Mouse (Mus musculus) kidney, adult 18-20 months (tissue): Measurements from ENCODE around the gene Szrd1.

Experiments used
- DNase-seq: peaks from one replicate; pipeline ENCODE4 v3.0.0; 2021

Szrd1 gene

GRCm38 (mm10) chr4:141114521-141114981, 25.0 kb downstream of the Szrd1 start:
- DNase-seq = no peak

GRCm38 (mm10) chr4:141113831-141114230, 25.7 kb downstream of the Szrd1 start:
- no peak for DNase-seq

GRCm38 (mm10) chr4:141108196-141108732, 31.3 kb downstream of the Szrd1 start:
- no peak for DNase-seq

- no peak for DNase-seq
Measured at GRCm38 (mm10) chr4:141106526-141107183, 32.9 kb downstream of the Szrd1 start.

- peak; percentile 44 for DNase-seq
Measured at GRCm38 (mm10) chr4:141101855-141102254, 37.7 kb downstream of the Szrd1 start.

- DNase-seq = no peak
Measured at GRCm38 (mm10) chr4:141101291-141101690, 38.3 kb downstream of the Szrd1 start.

- DNase-seq = no peak
Measured at GRCm38 (mm10) chr4:141099956-141100355, 39.6 kb downstream of the Szrd1 start.

GRCm38 (mm10) chr4:141098935-141099334, 40.6 kb downstream of the Szrd1 start:
- no peak for DNase-seq

GRCm38 (mm10) chr4:141096710-141097109, 42.9 kb downstream of the Szrd1 start:
- no peak for DNase-seq

- peak; percentile 25 for DNase-seq
Measured at GRCm38 (mm10) chr4:141095016-141095415, 44.6 kb downstream of the Szrd1 start.

GRCm38 (mm10) chr4:141088714-141089113, 50.9 kb downstream of the Szrd1 start:
- no peak for DNase-seq

GRCm38 (mm10) chr4:141088033-141088432, 51.5 kb downstream of the Szrd1 start, which contains the start of gene Spata21:
Spata21 (plus strand) TSS chr4:141088333.
- DNase-seq = no peak

- DNase-seq = no peak
Measured at GRCm38 (mm10) chr4:141086862-141087261, 52.7 kb downstream of the Szrd1 start.

- DNase-seq = no peak
Measured at GRCm38 (mm10) chr4:141078510-141079137, 61.0 kb downstream of the Szrd1 start.

- peak; percentile 93 for DNase-seq
Measured at GRCm38 (mm10) chr4:141077681-141078509, 61.7 kb downstream of the Szrd1 start, which contains the start of gene Necap2. Necap2 (minus strand) TSS chr4:141078357.

GRCm38 (mm10) chr4:141076761-141077506, 62.6 kb downstream of the Szrd1 start:
- DNase-seq = no peak

- DNase-seq = no peak
Measured at GRCm38 (mm10) chr4:141074109-141074508, 65.5 kb downstream of the Szrd1 start.

GRCm38 (mm10) chr4:141073661-141074060, 65.9 kb downstream of the Szrd1 start:
- DNase-seq = no peak

- no peak for DNase-seq
Measured at GRCm38 (mm10) chr4:141072502-141072901, 67.1 kb downstream of the Szrd1 start.

GRCm38 (mm10) chr4:141069731-141070130, 69.8 kb downstream of the Szrd1 start:
- peak; percentile 68 for DNase-seq

- no peak for DNase-seq
Measured at GRCm38 (mm10) chr4:141068655-141069054, 70.9 kb downstream of the Szrd1 start.

GRCm38 (mm10) chr4:141067516-141068046, 72.0 kb downstream of the Szrd1 start:
- DNase-seq = no peak
